9 mouse cellular contexts compared by ENCODE assay signal in the genomic region with DNA sequence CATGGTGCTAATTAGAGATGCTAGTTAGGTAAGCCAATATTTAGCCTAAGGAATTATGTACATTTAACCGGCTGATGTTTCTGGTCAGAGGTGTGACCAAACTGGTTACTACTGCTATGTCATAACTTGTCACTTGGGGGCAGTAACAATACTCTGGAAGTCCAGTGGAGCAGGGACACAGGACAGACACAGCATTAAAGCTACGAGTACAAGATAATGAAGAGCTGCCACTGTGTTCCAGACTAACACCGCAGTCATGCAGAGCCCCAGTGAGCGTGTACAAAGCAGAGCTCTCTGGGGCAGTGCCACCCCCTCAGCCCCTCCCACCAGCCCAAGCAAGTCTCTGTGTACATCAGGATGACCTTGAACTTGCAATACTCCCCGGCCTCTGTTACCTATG. TPM values are rescaled to one million over a fixed set of nuclear protein-coding genes. Genes with fewer than 3 reads are reported as not detected.
DNase-seq lines count a peak whose midpoint lies in the region; ATAC-seq and TF ChIP-seq lines count a peak whose summit lies in the region.
"Had no signal": no experiment of that assay in that cellular context is flagged by ENCODE, and none has a peak within 500 bp of the region (broad histone marks: within the 10 kb centered on the region; RNA-seq: fewer than 3 reads in every experiment).

No protein-coding gene starts in this region.

- no peak overlapping the region for H3K27ac ChIP-seq in intestine, embryonic 16.5 days (ENCODE audit: low read length)
- no peak overlapping the region for H3K27ac ChIP-seq in midbrain, postnatal 0 days (ENCODE audit: low read depth, low read length)

- no peaks in the 10 kb centered on the region for H3K27me3 ChIP-seq in intestine, embryonic 16.5 days (replicated peaks; ENCODE audit: control insufficient read depth, insufficient read depth, low read length)
- no peaks in the 10 kb centered on the region for H3K27me3 ChIP-seq in midbrain, postnatal 0 days (ENCODE audit: insufficient read depth, low read length)

- no peak overlapping the region for H3K4me2 ChIP-seq in intestine, embryonic 16.5 days (ENCODE audit: low read depth, low read length)
- no peak overlapping the region for H3K4me2 ChIP-seq in midbrain, postnatal 0 days (ENCODE audit: low read depth, low read length, poor library complexity, severe bottlenecking)

- H3K4me1 ChIP-seq in intestine, embryonic 16.5 days (ENCODE audit: control insufficient read depth, insufficient read depth, low read length) = no peaks in the 10 kb centered on the region
- H3K4me1 ChIP-seq in midbrain, postnatal 0 days (ENCODE audit: insufficient read depth, low read length) = no peaks in the 10 kb centered on the region

- H3K9me3 ChIP-seq in intestine, embryonic 16.5 days (ENCODE audit: control insufficient read depth, low read length) = no peaks in the 10 kb centered on the region
- H3K9me3 ChIP-seq in midbrain, postnatal 0 days (ENCODE audit: low read length) = no peaks in the 10 kb centered on the region

- H3K36me3 ChIP-seq in intestine, embryonic 16.5 days (ENCODE audit: control insufficient read depth, insufficient read depth, low read length) = peaks cover 15% of the 10 kb centered on the region
- H3K36me3 ChIP-seq in midbrain, postnatal 0 days (ENCODE audit: insufficient read depth, low read length) = 0 out of 2 replicates have a peak, but pooled peaks cover 2% of the 10 kb centered on the region

- WGBS in intestine, embryonic 16.5 days = 43% methylated on average over 5 of the region's 5 CpGs
- 35% methylated on average over 5 of the region's 5 CpGs for WGBS in midbrain, postnatal 0 days

- no peak overlapping the region for H3K9ac ChIP-seq in intestine, embryonic 16.5 days (ENCODE audit: low read depth, low read length)
- no peak overlapping the region for H3K9ac ChIP-seq in midbrain, postnatal 0 days (replicated peaks; ENCODE audit: low read length, poor library complexity, severe bottlenecking)

- TF ChIP-seq CTCF in midbrain, postnatal 0 days (IDR thresholded peaks at IDR 0.05) = peak; percentile 78

- peak; percentile 43 to 57 for DNase-seq in cerebellum, postnatal 14 days
- no peak for DNase-seq in cerebellum, adult 8-10 months
- peak; percentile 71 for DNase-seq in 3T3-L1 (ENCODE audit: low read depth, low spot score)
- peak; percentile 73 for DNase-seq in midbrain, postnatal 0 days (ENCODE audit: low spot score)
- DNase-seq in ovary, postnatal 10 days (ENCODE audit: low spot score) = no peak
- DNase-seq in gastrocnemius, postnatal 10 days = no peak

- H3K4me3 ChIP-seq in intestine, embryonic 16.5 days (ENCODE audit: low read length) = no peak overlapping the region
- no peak overlapping the region for H3K4me3 ChIP-seq in midbrain, postnatal 0 days (ENCODE audit: low read depth, low read length)

- ATAC-seq in common myeloid progenitor, adult 5-6 weeks (replicated peaks; ENCODE audit: low read depth, poor library complexity, severe bottlenecking) = peak; percentile 85
- peak; percentile 55; the same call in 1 of the 2 replicates for ATAC-seq in intestine, embryonic 16.5 days
- ATAC-seq in midbrain, postnatal 0 days (ENCODE audit: low FRiP score) = peak; percentile 56; the same call in 1 of the 2 replicates

RNA-seq across cellular contexts. Expression of a gene that starts 10.3 kb away (rescaled TPM):
- 0.32 TPM in 1 of 2 replicates, not detected in the other for total RNA-seq in common myeloid progenitor, adult 5-6 weeks (2017)
- polyA plus RNA-seq in intestine, embryonic 16.5 days (2015; fragmentation: Nextera tagmentation; extraction: Ambion mirVana) = 2.1 and 2.3 TPM in 2 replicates
- total RNA-seq in midbrain, postnatal 0 days (2014; rRNA removed) = 0.11 TPM in 1 of 2 replicates, not detected in the other
- polyA plus RNA-seq in midbrain, postnatal 0 days (2015; fragmentation: Nextera tagmentation; extraction: Ambion mirVana) = 0.05 TPM in 1 of 2 replicates, not detected in the other
- under 1 TPM; 0.54 to 0.89 TPM for total RNA-seq in gastrocnemius, postnatal 10 days (2021)

RNA-seq across cellular contexts. Expression of a gene that starts 48.4 kb away (rescaled TPM):
- total RNA-seq in common myeloid progenitor, adult 5-6 weeks (2017) = not detected in 2 replicates
- polyA plus RNA-seq in intestine, embryonic 16.5 days (2015; fragmentation: Nextera tagmentation; extraction: Ambion mirVana) = 62.2 and 69.1 TPM in 2 replicates
- not detected in 2 replicates for total RNA-seq in midbrain, postnatal 0 days (2014; rRNA removed)
- polyA plus RNA-seq in midbrain, postnatal 0 days (2015; fragmentation: Nextera tagmentation; extraction: Ambion mirVana) = not detected in 2 replicates
- total RNA-seq in gastrocnemius, postnatal 10 days (2021) = under 1 TPM in 1 of 2 experiments, not detected in 1; 0.34 TPM
- polyA plus RNA-seq: limb, embryonic 11.5 days had no signal

RNA-seq across cellular contexts. Expression of a gene that starts 56.4 kb away (rescaled TPM):
- total RNA-seq in common myeloid progenitor, adult 5-6 weeks (2017) = 53.0 and 75.4 TPM in 2 replicates
- not detected in 2 replicates for polyA plus RNA-seq in intestine, embryonic 16.5 days (2015; fragmentation: Nextera tagmentation; extraction: Ambion mirVana)
- 4.3 and 6.9 TPM in 2 replicates for total RNA-seq in midbrain, postnatal 0 days (2014; rRNA removed)
- polyA plus RNA-seq in midbrain, postnatal 0 days (2015; fragmentation: Nextera tagmentation; extraction: Ambion mirVana) = 5.9 and 7.7 TPM in 2 replicates
- total RNA-seq in gastrocnemius, postnatal 10 days (2021) = 100 to 1,000 TPM; 112 to 119 TPM

Comparison
In these comparisons a context has a peak if more than half of its experiments do, and no peak if none do; other contexts are left out.
1. DNase-seq: peak in cerebellum, postnatal 14 days (2 of 2), 3T3-L1 (single experiment) and midbrain, postnatal 0 days (single experiment); none in cerebellum, adult 8-10 months (single experiment), ovary, postnatal 10 days (single experiment) and gastrocnemius, postnatal 10 days (single experiment).
2. Peak in every context shown above with its lines, with median percentiles within 50 percentile points of each other: ATAC-seq.